Mouse (Mus musculus) olfactory bulb, adult 2 months (tissue): ENCODE results near the gene Iqcj. TPM values are rescaled to one million over a fixed set of nuclear protein-coding genes. Genes with fewer than 3 reads are reported as not detected.

Experiments used
- H3K27ac ChIP-seq: fragments of 200-500 bp; 2 replicates; pipeline ENCODE4 v1.5.1; 2012; ENCODE audit warnings: low read depth, low read length; ENCODE audit not compliant: insufficient read depth
- H3K4me1 ChIP-seq: fragments of 200-500 bp; 2 replicates; pipeline ENCODE4 v1.6.1; 2012; ENCODE audit warnings: low read length; ENCODE audit not compliant: control insufficient read depth, insufficient read depth
- H3K4me3 ChIP-seq: fragments of 200-500 bp; 2 replicates; pipeline ENCODE4 v1.5.1; 2012; ENCODE audit warnings: mild to moderate bottlenecking, low read depth, low read length, moderate library complexity; ENCODE audit not compliant: insufficient read depth
- CTCF ChIP-seq: fragments of 200-500 bp; IDR thresholded peaks from 2 replicates; pipeline ENCODE4 v1.5.1; 2012; ENCODE audit warnings: low read depth, mild to moderate bottlenecking, low read length, moderate library complexity; ENCODE audit not compliant: insufficient read depth
- POLR2A ChIP-seq: fragments of 200-500 bp; IDR thresholded peaks from 2 replicates; pipeline ENCODE4 v1.6.1; 2012; ENCODE audit warnings: mild to moderate bottlenecking, low read depth, low read length, moderate library complexity; ENCODE audit not compliant: insufficient read depth
- WGBS: fragments of 180-500 bp; shearing (Covaris S2); methylation state at CpG from one replicate; pipeline ENCODE4 v1.1.7; 2018; 5-methylcytosine and 5-hydroxymethylcytosine counted together
- polyA plus RNA-seq: library from polyadenylated mRNA; stranded (reverse); fragments of >200 nt; gene quantifications from 2 replicates; pipeline ENCODE4 v1.2.4, GENCODE M21; 2012; ENCODE audit warnings: low replicate concordance; ENCODE audit not compliant: missing spikeins, insufficient read depth, insufficient read length

Iqcj gene
- polyA plus RNA-seq, 1 experiment: not detected

DNA sequence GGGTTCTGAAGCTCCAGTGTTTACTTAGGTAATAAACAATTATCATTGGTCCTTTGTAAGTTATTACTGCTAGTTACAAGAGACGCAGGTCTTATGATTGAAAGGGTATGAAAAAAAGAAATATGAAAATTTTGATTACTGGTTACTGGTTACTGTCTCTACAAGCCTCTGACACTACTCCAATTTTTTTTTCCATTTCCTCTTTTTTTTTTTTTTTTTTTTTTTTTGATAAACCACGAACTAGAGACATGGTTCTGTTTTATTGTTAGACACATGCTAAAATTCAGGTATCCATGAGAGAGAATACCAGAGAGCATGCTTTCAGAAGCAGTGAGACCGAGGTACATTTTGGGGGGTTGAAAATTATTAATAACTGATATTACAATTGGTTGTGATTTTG lies 43.8 kb downstream of the Iqcj start:
- Histone ChIP-seq H3K27ac (no peak overlapping the region), H3K4me3 (no peak overlapping the region), H3K4me1 (no peaks in the 10 kb centered on the region)
- TF ChIP-seq CTCF: no peak
- no peak for TF ChIP-seq POLR2A
- 84% methylated on average over 3 of the region's 3 CpGs for whole genome bisulfite sequencing

DNA sequence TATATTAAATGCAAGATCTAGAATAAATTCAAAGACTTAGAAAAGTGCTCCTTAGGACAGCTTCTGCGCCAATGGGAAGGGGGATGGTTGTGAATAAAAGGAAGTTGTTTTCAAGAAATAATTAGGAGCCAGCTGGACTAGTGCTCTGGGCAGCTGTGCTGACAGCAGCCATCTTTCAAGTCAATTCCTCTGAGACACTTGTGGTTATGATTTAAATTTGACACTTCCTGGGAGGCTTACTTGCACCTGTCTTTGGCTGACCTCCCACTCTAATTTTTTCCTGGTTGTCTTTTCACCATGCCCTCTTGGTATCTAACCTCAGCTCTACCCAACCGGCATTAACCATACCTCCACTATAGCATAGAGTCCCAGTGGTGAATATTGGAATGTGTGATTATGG lies 55.0 kb downstream of the Iqcj start:
- 95% methylated on average over 2 of the region's 2 CpGs for WGBS
- H3K4me1 ChIP-seq: no peaks in the 10 kb centered on the region
- H3K4me3 ChIP-seq: no peak overlapping the region
- H3K27ac ChIP-seq: no peak overlapping the region
- TF ChIP-seq CTCF: no peak
- no peak for TF ChIP-seq POLR2A

DNA sequence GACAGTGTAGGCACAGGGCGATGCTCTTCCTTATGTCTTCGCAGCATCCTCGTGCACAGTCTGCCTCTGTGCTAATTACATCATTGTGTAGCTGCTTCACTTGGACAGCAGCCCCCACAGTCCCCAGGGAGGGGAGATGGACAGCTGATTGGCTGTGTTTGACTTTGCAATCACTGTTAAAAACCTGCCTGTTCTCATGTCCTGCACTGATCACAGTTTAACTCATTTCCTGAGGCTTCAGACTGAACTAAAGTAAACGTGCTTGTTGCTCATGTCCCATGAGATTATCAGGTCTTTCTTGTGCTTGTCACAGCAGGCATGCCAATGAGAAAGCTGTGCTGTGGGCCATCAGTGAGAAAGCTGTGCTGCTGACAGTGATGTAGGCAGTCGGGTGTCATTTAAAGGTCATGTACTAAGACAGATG lies 60.5 kb downstream of the Iqcj start:
- Histone ChIP-seq H3K4me1 (no peaks in the 10 kb centered on the region), H3K27ac (no peak overlapping the region), H3K4me3 (no peak overlapping the region)
- TF ChIP-seq POLR2A: no peak
- TF ChIP-seq CTCF: no peak
- WGBS: 72% methylated on average over 5 of the region's 5 CpGs

DNA sequence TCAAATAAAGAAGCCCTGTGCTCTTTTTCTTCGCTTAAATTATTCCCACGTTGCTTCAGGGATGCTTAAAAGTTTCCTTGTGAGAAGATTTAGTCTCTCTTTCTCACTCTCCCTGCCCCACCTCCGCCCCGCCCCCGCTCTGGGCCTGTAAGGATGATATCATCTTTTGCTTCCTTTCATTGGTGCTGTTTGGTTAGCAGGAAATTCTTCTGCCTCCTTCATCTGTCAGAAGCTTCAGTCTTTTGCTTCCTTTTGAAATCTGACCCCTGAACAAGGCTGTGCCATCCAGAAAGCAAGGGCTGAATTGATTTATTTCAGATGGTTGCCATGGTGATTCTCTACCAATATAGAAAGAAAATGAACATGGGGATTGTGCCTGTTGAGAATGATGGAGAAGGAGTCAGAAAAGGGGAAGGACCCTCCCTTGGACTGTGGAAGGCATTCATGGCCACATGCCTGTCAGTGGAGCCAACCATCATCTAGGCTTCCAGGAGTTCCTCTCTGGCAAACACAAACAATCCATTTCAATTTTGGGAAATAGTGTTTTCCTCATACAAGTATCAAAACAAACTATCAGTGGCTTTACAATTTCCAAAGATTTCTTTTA lies 62.5 kb downstream of the Iqcj start:
- TF ChIP-seq CTCF: no peak
- no peak for TF ChIP-seq POLR2A
- no peaks in the 10 kb centered on the region for H3K4me1 ChIP-seq
- 45% methylated on average over 5 of the region's 5 CpGs for WGBS
- H3K27ac ChIP-seq: no peak overlapping the region
- no peak overlapping the region for H3K4me3 ChIP-seq

DNA sequence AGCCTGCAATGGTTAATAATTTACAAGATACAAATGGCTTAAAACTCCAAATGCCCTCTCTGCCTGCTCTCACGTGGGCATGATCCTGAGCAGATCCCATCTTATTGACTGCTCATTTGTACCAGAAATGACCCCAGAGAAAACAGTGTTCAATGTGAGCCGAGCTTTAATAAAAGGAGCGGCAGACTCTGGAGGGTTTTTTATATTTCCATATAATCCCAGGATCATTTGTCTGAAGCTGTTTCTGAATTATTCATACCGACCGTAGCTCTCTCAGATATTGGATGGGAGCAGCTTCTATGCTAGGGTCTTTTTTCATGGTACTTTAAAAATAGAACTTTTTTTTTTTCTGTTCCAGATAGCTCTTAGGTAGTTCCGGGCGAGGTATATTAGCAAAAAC lies 67.7 kb downstream of the Iqcj start:
- 40% methylated on average over 7 of the region's 7 CpGs for WGBS
- H3K4me3 ChIP-seq: no peak overlapping the region
- no peaks in the 10 kb centered on the region for H3K4me1 ChIP-seq
- no peak overlapping the region for H3K27ac ChIP-seq
- no peak for TF ChIP-seq POLR2A
- no peak for TF ChIP-seq CTCF

DNA sequence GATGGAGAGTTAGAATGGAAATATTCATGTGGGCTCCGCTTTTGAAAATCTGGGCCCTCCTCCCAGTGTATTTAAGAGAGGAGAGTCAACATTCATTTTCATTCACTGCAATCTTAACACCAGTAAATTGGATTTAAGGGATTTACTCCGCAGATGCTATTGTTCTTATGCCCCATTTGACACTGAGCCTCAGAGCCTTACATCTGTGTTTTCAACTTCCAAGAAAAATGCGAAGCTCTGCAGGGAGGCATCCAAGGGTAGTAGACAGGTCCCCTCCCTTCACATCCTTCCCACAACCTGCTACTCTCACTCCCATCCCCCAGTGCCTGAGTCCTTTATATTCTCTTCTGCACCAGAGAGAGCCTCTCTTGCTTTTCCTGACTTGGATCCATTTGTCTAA lies 68.1 kb downstream of the Iqcj start:
- WGBS: 25% methylated on average over 3 of the region's 3 CpGs
- Histone ChIP-seq H3K4me3 (no peak overlapping the region), H3K4me1 (no peaks in the 10 kb centered on the region), H3K27ac (no peak overlapping the region)
- TF ChIP-seq CTCF: no peak
- no peak for TF ChIP-seq POLR2A

DNA sequence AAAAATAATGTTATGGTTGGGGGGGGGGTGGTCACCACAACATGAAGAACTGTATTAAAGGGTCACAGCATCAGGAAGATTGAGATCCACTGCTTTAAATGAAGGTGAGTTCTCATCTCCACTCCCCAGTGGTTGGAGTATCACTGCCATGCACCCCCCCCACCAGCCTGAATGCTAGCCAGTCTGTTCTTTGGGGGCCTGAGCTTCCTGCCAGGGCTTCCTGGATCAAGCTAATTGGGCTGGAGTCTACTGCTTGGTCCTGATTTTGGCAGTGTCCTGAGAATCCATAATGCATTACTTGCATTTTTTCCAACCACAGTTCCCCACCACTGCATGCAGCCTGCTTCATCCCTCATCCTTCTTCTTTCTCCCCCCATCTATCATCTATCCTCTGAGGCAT lies 68.7 kb downstream of the Iqcj start:
- H3K4me3 ChIP-seq: no peak overlapping the region
- no peak overlapping the region for H3K27ac ChIP-seq
- H3K4me1 ChIP-seq: no peaks in the 10 kb centered on the region
- no peak for TF ChIP-seq POLR2A
- TF ChIP-seq CTCF: no peak

DNA sequence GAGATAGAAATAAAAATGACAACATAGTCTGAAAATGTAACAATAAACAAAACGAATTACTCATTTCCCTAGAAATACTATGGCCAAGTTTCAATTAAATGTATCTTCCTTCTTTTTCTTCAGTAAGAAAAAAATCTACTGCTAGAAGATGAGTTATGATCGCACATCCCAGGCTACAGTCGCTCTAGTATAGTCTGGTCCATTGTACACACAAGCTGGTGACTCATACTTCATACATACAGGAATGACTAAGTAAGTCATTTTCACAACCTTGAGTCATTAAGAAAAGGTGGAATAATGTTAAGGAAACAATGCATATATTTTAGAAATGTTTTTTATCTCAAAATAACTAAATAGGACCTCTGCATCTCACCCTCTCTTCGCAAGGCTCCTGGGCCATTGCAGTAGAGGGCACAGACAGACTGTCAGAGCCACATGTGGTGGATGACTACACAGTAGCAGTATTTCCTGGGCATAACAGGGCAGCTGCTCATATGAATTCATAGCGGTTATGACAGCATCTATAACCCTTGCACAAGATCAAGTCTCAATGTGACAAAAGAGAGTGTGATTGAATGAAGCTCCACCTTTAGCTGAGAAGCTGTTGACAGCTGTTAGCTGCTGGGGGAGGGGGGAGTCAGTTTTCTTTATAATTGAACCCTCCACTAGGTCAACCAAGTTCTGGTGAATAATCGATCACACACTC lies 70.1 kb downstream of the Iqcj start:
- WGBS: 84% methylated on average over 6 of the region's 6 CpGs
- TF ChIP-seq POLR2A (no peak), CTCF (no peak)
- Histone ChIP-seq H3K27ac (no peak overlapping the region), H3K4me3 (no peak overlapping the region), H3K4me1 (no peaks in the 10 kb centered on the region)

DNA sequence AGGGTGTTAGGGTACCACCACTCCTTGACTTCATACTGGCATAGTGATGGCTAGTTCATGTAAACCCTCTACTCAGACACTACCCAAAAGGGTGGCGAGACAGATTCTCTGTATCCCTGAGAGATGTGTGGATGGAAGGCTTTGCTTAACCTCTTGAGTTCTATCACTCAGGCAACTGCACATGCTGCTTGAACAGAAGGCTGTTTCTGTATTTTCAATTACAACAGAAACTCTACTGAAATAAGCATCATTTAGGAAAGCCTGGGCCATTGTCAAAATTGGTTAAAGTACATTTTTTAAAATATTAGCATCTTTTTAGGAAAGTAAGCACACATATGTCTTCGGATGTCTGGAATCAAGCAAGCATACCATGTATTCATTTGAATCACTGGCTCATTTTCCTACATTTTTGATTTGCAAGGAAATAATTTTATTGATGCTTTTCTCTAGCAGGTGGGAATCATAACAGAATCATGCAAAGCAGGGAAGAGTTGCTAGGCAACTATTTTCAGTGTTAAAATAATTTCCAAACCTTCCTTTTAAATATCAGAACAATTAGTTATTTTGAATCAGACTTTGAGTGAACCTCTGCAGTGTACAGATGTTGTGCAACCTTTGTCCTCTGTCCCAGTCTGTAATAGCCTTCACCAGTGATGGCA lies 82.4 kb downstream of the Iqcj start:
- no peaks in the 10 kb centered on the region for H3K4me1 ChIP-seq
- no peak for TF ChIP-seq CTCF
- TF ChIP-seq POLR2A: no peak
- no peak overlapping the region for H3K27ac ChIP-seq
- no peak overlapping the region for H3K4me3 ChIP-seq
- 95% methylated on average over 2 of the region's 2 CpGs for WGBS
